Mouse (Mus musculus): ENCODE data around the gene Dlst.

- TF ChIP-seq CTCF (IDR thresholded peaks at IDR 0.05): no peak
- no peak for TF ChIP-seq EP300 (IDR thresholded peaks at IDR 0.05)
Measured at GRCm38 (mm10) chr12:85110011-85110697, 479 bp upstream of the Dlst start.

Data from lung, postnatal 0 days (tissue).